Mouse (Mus musculus): Measurements from ENCODE around the gene Serpinb3b.
"Not testable (repeated sequence)": the region's sequence is repeated elsewhere in the genome, so short reads cannot be mapped to it uniquely, and the experiment has no call there.

Serpinb3b gene

DNA sequence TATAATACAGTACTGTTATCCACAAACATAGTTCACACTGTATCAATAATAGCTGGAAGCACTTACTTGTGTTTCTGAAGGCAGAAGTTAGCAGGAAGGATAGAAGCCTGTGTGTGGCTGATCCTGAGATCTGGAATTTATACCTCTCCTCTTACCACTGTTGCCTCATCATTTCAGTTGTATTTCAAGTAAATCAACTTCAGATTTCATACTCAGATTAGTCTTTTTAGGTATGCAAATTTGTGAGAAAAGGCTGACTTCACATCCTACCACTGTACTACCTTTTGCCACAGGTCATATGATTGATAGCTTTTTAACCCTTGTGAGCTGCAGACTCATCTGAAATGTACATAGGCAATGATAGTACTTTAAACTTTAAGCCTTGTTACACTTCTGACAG is at the start of gene Serpinb3b, which contains the start of gene Serpinb3c:
TSS of gene Serpinb3b (minus strand) at position 101 of the 400 bp plus-strand sequence.
TSS of gene Serpinb3c (minus strand) at position 111 of the 400 bp plus-strand sequence.
- DNase-seq (ENCODE audit: low spot score) = not testable (repeated sequence)

DNA sequence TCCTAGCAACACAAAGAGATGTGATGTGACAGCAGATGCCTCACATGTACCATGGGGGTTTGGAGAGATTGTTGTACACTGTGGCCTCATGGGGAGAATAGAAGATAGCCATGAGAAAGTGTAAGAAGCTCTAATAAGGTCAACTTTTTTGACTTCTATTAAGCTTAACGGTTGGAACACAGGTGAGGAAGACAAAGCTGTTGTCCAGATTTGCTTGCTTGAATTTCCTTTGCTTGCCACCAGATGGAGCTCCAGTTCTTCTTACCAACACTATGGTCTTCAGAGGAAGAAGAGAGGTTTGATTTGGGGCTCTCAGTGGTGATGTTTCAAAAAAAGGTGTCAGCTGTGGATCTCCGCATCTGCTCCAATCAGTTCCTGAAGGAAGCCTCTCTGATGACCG is 35.0 kb downstream of the Serpinb3b start:
- DNase-seq (ENCODE audit: low spot score) = not testable (repeated sequence)

DNA sequence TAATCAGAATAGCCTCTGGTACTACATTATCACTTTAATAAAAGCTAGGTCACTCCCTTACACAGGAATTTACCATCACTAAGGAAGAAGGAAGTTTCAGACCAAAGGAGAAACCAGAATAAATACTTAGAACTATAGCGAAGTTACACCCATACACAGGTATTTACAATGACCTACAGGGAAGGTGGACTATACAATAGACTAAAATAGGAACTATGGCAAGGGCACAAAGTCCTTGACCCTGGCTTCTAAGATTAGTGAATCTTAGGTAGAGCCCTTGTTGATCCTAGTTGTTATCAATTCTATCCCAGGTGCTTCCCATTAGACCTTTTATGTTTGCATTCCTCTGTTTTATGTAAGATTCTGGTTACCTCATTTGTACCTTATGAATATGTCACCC is 60.9 kb downstream of the Serpinb3b start:
- DNase-seq (ENCODE audit: low spot score) = not testable (repeated sequence)

DNA sequence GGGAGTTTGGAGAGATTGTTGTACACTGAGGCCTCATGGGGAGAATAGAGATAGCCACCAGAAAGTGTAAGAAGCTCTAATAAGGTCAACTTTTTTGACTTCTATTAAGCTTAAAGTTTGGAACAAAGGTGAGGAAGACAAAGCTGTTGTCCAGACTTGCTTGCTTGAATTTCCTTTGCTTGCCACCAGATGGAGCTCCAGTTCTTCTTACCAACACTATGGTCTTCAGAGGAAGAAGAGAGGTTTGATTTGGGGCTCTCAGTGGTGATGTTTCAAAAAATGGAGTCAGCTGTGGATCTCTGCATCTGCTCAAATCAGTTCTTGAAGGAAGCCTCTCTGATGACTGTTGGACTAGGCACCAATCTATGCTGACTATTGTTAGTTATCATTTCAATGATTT is 150.7 kb downstream of the Serpinb3b start:
- not testable (repeated sequence) for DNase-seq (ENCODE audit: low spot score)
